Mouse (Mus musculus): Measurements from ENCODE around the gene Gm29564. TPM values are rescaled to one million over a fixed set of nuclear protein-coding genes. Genes with fewer than 3 reads are reported as not detected.
"Not testable (repeated sequence)": the region's sequence is repeated elsewhere in the genome, so short reads cannot be mapped to it uniquely, and the experiment has no call there.

Gene Gm29564
- not detected in 2 replicates for polyA plus RNA-seq (2014; fragmentation: Nextera tagmentation; extraction: Ambion mirVana)

DNA sequence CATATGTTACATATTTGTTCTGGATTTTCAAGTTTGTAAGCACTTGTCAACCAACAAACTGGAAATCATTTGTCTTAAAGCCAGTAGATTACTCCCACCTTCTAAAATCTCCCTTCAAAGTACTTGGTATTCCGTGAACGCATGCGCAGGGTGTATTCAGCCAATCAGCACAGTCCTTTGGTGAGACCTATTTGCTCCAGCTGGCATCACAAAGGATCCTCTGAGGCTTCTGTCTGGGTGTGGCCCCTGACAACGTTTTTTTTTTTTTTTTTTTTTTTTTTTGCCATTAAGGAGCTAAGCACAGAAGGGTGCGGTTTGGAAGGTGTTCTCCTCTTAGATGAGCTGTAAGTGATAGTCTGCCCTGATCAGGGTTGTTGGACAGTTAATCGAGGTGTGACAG, at the start of gene Gm29564:
Gene Gm29564, plus strand, starts transcription at position 301 of the 400 bp plus-strand sequence.
- H3K4me3 ChIP-seq (ENCODE audit: low read depth, low read length); H3K4me1 ChIP-seq (ENCODE audit: control insufficient read depth, insufficient read depth, low read length): not testable (repeated sequence)
- no CpG with 5 or more reads among the region's 6 CpGs for WGBS

More for the DNA sequence above, at the start of gene Gm29564:
- DNase-seq (ENCODE audit: low spot score); H3K9me3 ChIP-seq (replicated peaks; ENCODE audit: control insufficient read depth, low read length); H3K9ac ChIP-seq (ENCODE audit: low read length); H3K4me2 ChIP-seq (ENCODE audit: low read length); ATAC-seq; H3K36me3 ChIP-seq (ENCODE audit: control insufficient read depth, insufficient read depth, low read length); H3K27me3 ChIP-seq (replicated peaks; ENCODE audit: control insufficient read depth, insufficient read depth, low read length); H3K27ac ChIP-seq (ENCODE audit: low read depth, low read length): not testable (repeated sequence)

Other genes starting within 250 kb of the Gm29564 start
- gene Gm20867, start 249.8 kb upstream of the Gm29564 start, polyA plus RNA-seq (2014; fragmentation: Nextera tagmentation; extraction: Ambion mirVana) = not detected in 2 replicates

Measured in forebrain, embryonic 14.5 days (tissue).